Mouse (Mus musculus): Measurements from ENCODE around the gene Kcnip4. TPM values are rescaled to one million over a fixed set of nuclear protein-coding genes. Genes with fewer than 3 reads are reported as not detected.

Kcnip4 gene
- total RNA-seq, 2 experiments from 2014 or later, result 22.8 to 25.2 TPM

DNA sequence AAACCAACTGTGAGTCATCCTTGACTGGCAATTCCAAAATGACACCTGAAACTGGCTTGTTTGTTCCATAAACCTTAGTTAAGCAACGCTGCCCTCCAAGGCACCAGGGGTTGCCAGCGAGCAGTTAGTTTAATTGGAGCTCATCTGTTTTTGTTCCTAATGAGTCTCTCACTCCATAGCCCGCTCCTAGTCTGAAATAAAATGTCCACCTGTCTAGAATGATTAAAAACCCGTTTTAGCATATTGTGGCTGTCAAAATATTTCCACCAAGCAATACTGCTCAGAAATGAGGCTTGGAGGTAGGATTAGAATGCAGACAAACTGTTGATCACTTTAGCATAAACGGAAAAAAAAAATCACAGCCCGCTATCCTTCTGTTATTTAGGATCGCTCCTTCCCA, 901.3 kb downstream of the Kcnip4 start:
- no peak for DNase-seq
- intact Hi-C loops (cut with DNase I), result no loop called here

DNA sequence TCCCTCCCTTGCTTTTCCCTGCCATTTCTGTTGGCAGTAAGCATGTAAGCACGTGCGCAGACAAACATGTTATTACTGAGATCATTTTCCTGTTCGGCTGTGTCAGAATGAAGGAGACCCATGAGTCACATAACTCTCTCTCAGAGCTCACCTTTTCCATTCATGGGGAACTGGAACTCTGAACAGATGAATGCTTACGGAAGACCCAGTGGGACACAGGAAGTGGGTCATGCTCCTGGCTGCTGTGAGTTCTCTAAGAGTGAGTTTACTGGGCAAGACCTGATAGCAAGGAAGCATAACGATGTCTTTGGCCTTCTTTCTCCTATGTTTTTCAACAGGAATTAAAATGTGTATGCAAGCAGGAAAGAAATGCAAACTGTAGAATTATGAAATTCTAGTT, 917.8 kb downstream of the Kcnip4 start:
- intact Hi-C loops (cut with DNase I), result no loop called here
- no peak for DNase-seq

DNA sequence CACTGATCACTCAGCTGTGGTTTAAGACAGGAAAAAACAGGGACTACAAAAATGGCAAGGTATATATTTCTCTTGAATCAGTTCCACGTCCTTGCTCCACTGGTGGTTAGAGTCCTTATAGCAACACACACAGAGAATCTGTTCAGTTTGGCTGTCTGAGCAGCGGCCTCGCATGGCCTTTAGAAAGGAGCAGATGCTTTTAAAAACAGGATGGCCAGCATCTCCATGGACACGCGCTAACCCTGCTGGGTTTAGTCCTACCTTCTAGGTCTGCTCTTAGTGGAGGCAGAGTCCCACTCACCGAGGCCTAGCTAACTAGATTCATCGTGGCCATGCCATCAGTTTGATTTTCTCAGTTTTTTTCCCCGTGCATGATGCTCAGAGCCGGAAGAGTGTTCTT, 918.4 kb downstream of the Kcnip4 start:
- DNase-seq, result no peak

DNA sequence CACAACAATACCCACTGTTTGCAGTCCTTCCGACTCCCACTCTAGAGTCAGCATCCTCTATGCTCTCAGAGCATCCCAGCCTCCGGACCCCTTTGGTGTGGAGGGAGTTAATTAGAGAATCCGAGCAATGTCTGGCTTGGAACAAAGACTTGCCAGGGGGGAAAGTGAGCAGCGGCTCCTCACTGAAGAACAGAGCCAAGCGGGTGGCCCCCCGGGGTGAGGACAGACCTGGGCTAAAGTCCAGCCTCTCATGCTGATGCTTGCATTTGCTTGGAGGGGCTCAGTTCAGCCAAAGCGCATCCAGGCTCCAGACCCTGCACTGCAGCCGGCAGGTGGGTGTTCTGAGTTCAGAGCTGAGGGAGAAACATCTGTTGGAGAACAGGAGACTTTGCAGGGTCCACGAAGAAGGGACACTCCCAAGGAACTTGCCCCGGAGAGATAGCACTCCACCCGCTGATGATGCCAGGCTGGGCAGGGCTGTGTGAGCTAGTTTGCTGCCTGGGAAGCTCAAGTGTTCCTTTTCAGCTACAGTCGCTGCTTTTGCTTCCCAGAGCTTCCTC, 925.1 kb downstream of the Kcnip4 start:
- DNase-seq, result peak; percentile 58
- intact Hi-C loops (cut with DNase I), result no loop called here

More for the DNA sequence above, 918.4 kb downstream of the Kcnip4 start:
- intact Hi-C loops (cut with DNase I), result no loop called here

DNA sequence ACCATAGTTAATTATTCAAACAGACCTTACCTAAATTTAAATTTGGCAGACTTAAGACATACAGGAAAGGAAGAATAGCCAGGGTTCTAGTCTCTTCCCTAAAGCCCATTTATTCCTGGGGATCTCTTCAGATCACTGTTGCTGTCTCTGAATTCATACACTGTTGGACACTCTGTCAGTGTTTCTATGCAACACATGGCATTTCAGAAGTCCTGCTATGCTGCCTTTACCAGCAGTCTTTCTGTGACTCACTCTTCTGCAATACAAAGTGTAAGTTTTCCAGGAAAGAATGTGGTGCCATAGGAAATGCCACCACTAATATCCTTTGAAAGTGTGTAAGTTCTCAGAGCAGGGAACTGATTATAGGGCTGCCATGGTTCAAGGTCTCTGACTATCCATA, 936.7 kb downstream of the Kcnip4 start:
- intact Hi-C loops (cut with DNase I), result no loop called here
- no peak for DNase-seq

DNA sequence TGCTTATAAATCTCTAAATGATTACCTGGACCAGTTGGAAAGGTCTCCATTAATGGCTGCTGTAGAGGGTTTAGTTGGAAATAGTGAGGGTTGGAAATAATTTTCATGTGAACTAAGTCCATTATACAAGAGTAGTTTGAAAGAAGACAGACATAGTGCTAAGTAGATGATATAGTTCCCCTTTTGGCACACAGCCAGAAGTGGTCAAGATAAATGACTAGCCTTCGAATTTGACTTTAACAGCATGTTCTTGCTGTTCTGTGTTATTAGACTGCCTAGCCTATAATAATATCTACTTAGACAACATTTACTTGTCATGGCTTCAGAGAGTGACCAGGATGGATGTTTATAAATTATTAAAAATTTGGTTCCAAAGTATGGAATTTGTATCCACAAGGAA, 941.3 kb downstream of the Kcnip4 start:
- intact Hi-C loops (cut with DNase I), result no loop called here

DNA sequence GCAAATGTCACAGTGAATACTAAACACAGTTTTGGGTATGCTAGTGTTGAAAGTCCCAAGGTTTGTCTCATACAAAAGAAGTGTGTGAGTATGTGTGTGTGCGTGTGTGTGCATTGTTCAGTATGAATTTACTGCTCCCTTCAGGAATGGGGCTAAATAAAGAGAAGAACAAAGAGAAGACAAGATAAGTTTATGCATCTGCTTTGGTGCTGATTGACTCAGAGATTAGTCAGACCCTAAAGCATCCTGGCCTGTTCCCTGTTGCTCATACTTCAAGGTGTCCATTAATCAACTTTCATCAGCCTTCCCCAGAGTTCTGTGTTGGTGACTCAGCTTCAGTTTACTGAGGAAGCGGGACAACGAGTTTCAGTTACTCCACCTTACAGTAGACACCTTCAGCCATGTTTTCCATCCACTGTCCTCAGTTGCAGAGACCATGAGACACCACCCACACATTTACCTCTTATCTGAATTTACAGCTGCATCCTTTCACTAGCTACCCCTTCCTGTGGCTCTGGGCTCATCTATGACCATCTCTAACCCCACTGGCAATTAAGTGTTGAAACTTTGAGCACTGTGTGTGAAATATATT, 960.6 kb downstream of the Kcnip4 start:
- no peak for DNase-seq
- intact Hi-C loops (cut with DNase I), result no loop called here

More for the DNA sequence above, 941.3 kb downstream of the Kcnip4 start:
- DNase-seq, result no peak

DNA sequence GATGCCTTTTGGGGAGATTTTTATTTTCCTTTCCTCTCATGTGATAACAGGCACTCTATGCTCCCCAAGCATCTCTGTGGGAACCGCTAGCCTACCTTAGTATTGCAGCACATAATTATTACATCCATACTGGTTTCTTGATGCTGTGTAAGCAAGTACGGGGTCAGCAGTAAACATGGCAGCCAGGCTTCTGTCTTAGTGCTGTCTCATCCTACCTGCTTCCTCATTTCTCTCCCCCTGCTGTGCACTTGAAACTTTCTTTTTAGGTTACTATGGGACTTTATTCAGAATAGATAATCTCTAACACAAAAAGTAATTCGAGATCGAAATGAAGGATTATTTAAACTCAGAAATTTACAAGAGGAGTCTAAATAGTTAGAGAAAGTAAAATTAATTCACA, 973.0 kb downstream of the Kcnip4 start:
- intact Hi-C loops (cut with DNase I), result no loop called here
- DNase-seq, result no peak

DNA sequence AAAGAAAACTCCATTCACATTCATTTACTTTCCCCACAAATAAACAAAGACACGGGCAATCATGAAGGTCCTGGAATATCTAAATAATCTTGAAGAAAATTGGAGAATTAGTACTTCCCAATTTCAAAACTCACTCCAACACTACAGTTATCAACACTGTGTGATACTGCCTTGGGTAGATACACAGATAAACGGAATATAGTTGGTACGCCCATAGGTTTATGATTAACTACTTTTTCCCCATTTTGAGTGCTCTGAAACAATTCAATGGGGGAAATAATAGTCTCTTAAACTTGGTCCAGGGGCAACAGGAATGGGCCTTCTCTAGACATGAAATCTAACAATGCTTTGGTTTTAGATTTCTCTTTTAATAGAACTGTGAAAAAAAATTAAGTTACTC, 978.9 kb downstream of the Kcnip4 start:
- no peak for DNase-seq
- intact Hi-C loops (cut with DNase I), result no loop called here

DNA sequence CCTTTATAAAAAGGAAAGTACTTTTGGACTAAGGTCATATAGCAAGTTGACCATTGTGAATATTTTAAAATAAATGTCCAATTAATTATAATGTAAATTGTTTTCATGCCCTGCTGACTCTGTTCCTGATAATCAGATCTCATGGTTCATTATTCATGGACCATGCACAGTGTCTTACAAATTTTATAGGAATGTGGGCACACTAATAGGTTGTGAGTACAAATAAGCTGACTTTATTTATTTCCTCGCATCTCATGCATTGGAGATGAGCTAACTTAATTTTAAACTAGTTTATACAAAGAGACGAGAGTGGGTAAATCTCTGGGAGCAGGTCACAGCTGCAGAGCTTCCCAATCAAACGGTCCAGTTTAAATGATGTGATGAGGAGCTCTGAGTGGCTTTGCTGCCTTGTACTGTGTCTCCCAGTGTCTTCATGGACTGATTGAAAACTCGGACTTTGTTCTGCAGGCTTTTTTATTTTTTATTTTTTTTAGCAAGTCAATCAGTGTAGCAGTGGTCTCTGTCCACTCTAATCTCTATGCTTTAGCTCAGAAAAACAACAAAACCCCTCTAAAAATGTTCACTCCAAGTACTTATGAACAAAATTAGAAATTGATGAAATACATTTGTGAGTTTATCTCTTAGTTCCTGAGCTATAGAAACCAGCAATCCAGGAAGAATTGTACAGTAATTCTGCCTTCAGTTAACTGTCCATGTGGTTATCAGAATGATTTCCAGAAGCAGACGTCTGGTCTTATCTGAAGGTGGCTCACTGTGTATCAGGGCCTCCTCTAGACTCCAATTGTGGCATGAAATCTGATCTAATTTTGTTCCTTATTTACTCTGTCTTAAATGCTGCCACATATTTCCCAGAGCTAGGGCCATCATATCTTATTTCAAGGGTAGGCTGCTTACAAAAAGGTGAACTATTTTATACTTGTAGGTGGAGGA, 979.6 kb downstream of the Kcnip4 start:
- intact Hi-C loops (cut with DNase I), result no loop called here
- DNase-seq, result no peak

DNA sequence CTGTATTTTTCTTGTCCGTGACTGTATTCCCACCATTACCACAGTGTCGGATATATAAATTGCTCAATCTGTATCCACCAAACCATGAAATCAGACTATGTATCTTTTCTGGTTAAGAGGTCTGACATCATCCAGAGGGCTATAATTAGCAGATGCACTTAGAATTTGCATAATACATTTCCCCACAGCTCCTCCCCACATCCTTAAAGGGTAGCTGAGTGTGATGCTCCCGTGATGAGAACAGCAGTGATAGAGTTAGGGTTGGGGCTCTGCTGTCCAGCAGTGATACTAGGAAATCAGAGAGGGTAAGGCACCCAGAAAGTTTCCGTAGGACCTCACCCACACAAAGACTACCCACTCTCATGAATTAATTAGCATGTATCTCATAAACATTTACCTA, 1006.7 kb downstream of the Kcnip4 start:
- DNase-seq, result no peak
- intact Hi-C loops (cut with DNase I), result no loop called here

DNA sequence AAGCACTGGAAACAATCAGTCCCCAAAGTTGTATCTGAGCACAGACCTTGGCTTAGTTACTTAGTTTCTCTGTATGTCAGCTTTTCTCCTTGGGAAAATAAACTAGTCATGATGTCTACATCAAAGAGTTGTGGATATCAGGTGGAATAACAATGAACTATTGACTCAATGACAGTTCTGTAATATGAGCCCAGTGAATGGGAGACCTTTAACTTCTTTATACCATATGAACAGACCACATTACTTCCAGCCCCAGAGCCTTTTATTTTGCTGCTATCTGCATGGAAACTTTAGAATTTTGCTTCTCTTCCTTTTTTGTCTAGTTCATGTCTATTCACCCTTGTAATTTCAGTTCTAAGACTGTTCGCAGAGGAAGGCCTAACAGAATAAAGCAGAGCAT, 1011.4 kb downstream of the Kcnip4 start:
- intact Hi-C loops (cut with DNase I), result no loop called here
- no peak for DNase-seq

DNA sequence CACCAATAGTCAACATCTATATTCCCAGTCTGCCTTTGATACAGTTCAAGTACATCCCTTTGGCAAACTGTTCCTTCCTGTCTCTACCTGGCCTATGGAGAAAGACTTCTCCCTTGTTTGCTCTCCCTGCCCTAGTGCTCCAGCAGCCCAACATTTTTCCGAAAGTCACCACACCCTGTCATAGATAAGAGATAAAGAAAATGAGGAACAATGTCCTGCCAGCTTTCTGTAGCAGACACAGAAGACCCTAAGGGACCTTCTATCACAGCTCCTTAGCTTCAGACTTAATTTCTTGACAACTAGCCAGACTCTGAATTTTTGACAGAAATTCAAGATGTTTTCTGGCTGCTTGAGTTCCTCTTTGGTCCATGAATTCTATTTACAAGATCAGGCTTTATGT, 1013.4 kb downstream of the Kcnip4 start:
- DNase-seq, result no peak

DNA sequence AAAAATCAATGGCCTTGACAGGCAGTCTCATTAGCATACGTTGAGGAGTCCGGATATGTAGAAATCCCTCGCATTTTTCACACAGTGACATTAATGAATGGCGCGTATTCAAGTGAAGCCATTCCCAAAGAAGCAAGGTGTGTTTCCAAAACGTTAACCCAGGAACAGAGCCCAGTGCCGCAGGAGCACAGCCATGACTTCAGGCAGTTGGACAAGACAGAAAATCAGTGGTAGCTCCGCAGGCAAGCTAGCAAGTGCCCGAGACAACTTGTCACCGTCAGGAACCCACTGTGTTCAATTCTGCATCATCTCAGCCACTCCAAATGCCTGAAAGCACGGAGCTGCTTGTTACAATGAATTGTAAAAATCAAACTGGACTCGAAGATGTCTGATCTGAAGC, 1014.5 kb downstream of the Kcnip4 start:
- DNase-seq, result no peak
- intact Hi-C loops (cut with DNase I), result no loop called here

More for the DNA sequence above, 1013.4 kb downstream of the Kcnip4 start:
- intact Hi-C loops (cut with DNase I), result no loop called here

DNA sequence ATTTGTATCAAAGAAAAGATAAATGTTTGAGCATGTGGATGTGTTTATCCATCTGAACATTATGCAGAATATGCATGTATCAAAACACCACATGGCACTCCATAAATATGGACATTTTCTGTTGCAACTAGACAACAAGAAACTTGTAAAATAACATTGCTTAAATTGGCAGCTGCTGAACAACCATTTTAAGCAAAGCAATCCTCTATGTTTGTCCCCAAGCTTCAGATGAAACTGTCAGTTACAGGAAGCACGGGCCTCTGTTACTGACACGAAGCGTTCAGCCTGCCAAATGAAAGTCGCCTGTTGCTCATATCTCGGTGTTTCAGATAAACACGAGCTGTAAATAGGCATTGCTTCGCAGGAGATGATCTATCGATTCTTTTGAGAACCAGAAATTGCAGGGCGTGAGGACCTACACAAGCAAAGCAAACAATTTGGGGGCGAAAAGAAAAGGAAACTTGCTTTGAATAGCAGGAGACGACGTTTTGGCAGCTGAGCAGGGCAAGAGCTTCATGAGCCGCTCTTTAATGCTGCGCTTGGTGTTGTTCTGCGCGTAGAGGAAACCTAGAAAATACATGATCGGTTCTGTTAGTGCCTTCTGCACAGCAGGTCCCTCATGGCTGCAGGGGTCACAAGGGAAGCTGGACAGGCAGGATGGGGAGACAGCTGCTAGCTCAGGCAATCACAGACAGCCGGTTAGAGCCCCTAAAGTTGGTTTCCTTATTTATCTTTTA, 1015.3 kb downstream of the Kcnip4 start:
- intact Hi-C loops (cut with DNase I), result no loop called here

DNA sequence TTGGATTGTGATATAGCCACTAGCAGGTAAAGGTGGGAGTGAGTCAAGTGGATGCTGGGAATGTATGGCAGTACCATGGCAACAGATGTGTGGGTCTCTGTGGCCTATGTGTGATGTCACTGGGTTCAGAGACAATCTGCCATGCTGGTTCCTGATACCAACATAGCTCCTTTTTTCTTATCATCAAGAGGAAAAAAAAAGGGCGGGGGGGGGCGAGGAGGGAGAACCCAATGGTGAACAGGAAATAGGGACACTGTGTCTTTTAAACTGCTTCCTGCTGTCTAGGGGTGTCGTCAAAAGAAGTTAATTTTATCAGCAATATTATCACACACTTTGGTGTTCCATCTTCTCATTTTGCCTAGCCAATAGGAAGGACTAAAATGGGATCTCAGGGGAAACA, 1021.6 kb downstream of the Kcnip4 start:
- intact Hi-C loops (cut with DNase I), result no loop called here
- DNase-seq, result no peak

More for the DNA sequence above, 1015.3 kb downstream of the Kcnip4 start:
- no peak for DNase-seq

DNA sequence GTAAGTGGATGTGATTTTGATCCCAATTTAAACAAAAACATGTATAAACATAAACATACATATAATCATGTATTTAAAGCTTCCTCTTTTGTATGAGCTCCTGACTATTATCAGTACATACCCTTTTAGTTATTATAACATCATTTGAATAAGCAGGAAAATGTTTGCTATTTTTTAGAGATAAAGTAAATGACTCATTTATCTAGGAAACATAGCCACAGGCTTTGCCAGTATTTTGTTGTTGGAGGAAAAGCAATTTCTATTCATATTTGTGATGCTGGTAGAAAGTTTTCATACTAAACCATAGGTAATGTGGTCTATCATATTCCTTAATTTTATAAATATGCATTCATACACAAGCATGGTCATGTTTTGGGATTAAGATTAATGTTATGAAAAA, 1022.3 kb downstream of the Kcnip4 start:
- intact Hi-C loops (cut with DNase I), result no loop called here
- DNase-seq, result no peak

DNA sequence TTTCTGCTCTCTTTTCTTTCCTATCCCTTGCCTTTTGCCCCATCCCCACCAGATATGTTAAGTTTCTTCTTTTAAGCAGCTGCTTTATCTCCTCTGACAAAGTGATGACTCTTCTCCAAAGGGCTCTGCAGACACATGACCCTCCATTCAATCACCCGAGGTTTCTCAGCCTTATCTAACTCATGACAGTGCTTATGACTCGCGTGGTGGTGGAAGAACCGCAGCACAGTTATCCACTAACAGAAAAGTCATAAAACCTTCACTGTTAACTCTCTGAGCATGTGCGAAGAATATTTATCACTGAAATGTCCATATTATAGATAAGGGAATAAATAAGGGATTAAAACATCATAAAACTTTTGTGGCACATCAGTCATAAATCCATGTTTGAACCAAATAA, 1024.5 kb downstream of the Kcnip4 start:
- intact Hi-C loops (cut with DNase I), result no loop called here
- no peak for DNase-seq

DNA sequence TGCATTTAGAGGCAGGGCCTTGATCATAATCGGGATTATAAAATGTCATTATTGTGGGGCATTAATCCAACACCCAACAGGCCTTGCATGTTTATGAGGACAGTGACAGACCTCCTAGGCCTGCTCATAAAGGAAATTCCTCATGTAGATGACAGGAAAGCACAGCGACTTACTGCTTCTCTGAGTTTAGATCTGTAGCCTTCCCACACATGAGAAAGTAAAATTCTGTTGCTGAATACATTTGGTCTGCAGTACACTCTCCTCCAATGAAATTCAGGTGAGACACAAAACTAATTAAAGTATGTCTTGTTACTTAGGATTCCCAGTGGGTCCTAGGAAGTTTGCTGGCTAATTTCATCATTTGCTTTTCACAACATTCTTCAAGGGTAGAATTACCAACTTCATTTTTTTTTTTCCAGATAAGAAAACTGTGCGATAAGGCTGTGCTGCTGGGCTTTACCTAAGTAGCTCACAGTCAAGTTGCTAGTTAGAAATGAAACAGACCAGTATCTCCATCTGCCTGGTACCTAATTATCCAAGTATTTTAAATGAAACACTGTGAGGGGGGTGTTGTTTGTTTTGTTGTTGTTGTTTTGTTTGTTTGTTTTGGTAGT, 1033.7 kb downstream of the Kcnip4 start:
- DNase-seq, result no peak
- intact Hi-C loops (cut with DNase I), result no loop called here

DNA sequence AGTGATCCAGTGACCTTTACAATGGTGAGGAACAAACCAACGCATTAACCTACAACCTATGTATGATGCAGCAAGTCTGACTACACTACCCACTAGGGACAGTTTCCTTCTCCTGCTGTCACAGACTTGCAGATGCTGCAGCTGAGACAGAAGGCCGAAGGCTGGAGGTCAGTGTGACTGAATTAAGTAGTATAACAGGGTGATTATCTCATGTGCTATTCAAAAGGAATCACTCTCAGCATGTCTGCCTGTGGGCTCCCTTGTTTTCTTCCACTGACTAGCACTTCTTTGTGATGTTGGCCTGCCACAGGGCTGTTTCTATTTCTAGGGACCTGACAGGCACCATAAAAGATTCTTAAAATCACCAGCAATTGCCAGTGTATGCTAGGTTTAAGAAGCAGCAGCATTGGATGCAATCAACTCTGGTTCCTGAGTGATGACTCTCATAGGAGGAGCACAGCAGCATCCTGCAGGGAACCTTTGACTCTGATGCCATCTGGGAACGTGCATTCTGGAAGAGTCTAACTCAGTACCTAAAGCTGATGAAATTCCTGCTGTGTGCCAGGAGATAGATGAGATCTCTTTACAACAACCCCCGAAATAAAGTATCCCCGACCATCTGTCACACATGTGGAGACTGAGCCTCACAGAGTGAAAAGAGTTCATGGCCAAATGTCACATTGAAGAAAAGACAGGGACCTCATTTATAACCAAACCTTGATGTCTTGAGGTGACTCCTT, 1035.0 kb downstream of the Kcnip4 start:
- DNase-seq, result no peak
- intact Hi-C loops (cut with DNase I), result no loop called here

All from left cerebral cortex, postnatal 4 days (tissue).